Mouse (Mus musculus) megakaryocyte, embryonic 14.5 days (primary cell): ENCODE results near the gene Trip6.

Source experiments
- FLI1 ChIP-seq: IDR thresholded peaks from 2 replicates; pipeline ENCODE4 v1.6.1; 2012; ENCODE audit warnings: low read length, inconsistent platforms, mixed read lengths
- GATA1 ChIP-seq: IDR thresholded peaks from 3 replicates; pipeline ENCODE4 v1.6.1; 2012; ENCODE audit warnings: mixed read lengths, low read length, inconsistent platforms, borderline replicate concordance

DNA sequence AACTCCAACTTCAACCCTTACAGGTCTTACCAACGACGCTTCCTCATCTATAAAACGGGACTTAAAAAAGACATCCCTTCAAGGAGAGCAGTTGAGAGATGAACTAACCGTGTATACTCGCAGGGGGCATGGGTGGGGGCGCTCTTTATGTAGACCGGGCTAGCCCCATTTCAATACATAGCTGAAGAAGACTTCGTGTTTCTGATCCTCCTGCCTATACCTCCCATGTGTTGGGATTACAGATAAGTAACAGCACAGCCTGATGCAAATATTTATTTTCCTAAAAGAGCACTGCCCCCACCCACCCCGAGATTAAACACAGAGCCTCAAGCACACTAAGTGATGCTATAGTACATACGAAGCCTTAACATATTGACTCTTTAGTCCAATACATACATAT lies 20.1 kb upstream of the Trip6 start:
- TF ChIP-seq GATA1: no peak
- no peak for TF ChIP-seq FLI1
